Mouse (Mus musculus) retina, adult 2 months (tissue): ENCODE measurements around the gene Akap13.
"Not testable (repeated sequence)": the region's sequence is repeated elsewhere in the genome, so short reads cannot be mapped to it uniquely, and the experiment has no call there.

Experiments
- DNase-seq: peaks from one replicate; pipeline ENCODE4 v3.0.0-alpha.2; 2012; ENCODE audit warnings: low read depth, low spot score

Akap13 gene

GRCm38 (mm10) chr7:75715026-75715425 lies 259.7 kb downstream of the Akap13 start:
- DNase-seq: no peak

DNA sequence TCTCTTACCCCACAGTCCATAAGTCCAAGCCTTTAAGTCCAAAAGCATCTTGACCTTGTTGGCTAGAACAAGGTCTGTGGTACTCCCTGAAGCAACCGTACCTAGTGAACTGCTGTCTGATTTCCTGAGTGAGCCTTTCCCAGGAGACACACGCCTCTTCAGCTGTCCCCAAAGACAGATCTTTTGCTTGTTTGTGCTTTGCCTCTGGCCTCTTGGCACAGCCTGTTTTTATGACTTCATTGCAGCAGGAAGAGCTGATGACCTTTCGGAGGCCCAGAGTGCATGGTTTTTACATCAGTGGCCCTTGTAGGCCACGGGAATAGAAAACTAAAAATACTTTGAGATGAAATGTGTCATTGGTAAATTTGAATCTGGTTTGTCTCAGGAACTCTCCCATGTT lies 260.6 kb downstream of the Akap13 start:
- DNase-seq: no peak

- no peak for DNase-seq
Observed at GRCm38 (mm10) chr7:75717349-75717748, 262.0 kb downstream of the Akap13 start.

DNA sequence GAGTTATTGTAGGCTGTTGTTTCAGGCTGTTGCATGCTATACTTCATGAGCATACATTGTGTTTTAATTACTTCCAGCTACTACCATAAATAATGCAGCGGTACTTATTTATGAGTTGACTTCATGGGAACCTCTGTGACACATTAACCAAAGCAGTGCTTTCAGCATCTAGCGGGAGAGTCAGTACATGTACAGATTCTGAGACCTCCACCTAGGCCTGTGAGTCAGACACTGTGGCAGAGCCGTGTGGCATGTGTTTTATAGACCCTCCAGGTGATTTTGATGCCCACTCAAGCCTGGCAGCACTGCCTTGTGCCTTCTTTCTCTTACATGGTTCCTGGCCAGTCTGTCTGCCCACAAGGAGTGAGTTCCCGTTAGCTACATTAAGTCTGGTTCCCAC lies 266.0 kb downstream of the Akap13 start:
- no peak for DNase-seq

GRCm38 (mm10) chr7:75724012-75724411 lies 268.7 kb downstream of the Akap13 start:
- DNase-seq: no peak

- no peak for DNase-seq
Observed at GRCm38 (mm10) chr7:75725899-75726298, 270.6 kb downstream of the Akap13 start.

DNA sequence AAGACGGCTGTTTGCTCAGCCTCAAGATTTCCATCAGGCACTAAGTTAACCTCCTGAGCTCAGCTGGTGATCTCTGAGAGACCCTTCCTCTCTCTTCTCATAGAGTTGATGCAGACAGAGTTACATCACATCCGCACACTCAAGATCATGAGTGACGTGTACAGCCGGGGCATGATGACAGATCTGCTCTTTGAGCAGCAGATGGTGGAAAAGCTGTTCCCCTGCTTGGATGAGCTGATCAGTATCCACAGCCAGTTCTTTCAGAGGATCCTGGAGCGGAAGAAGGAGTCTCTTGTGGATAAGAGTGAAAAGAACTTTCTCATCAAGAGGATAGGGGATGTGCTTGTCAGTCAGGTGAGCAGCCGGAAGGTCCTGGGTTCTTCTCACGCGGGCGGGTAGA lies 271.5 kb downstream of the Akap13 start:
- DNase-seq: no peak

DNA sequence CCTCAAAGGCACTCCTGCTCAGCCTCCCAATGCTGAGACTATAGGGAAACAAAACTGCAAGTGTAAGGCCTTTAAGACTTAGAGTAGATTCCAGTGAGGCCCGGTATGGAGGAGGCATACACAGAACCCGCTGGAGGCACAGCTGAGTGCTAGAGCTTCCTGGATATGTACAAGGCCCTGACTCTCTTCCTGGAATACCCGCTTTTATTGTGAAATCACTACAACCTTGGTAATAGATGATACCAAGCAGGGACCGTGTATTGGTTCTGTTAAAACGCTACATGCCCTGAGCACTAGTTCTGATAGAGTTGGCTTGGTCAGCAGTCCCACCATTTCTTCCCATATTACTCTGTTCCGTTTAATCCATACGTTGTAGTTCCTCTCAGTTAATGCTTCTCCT lies 274.3 kb downstream of the Akap13 start:
- no peak for DNase-seq

- no peak for DNase-seq
Observed at GRCm38 (mm10) chr7:75730216-75730615, 274.9 kb downstream of the Akap13 start.

- DNase-seq: no peak
Observed at GRCm38 (mm10) chr7:75731951-75732350, 276.6 kb downstream of the Akap13 start.

GRCm38 (mm10) chr7:75733166-75733565 lies 277.8 kb downstream of the Akap13 start:
- no peak for DNase-seq

GRCm38 (mm10) chr7:75739075-75739725 lies 283.9 kb downstream of the Akap13 start:
- peak; percentile 37 for DNase-seq

- no peak for DNase-seq
Observed at GRCm38 (mm10) chr7:75744528-75744927, 289.2 kb downstream of the Akap13 start.

DNA sequence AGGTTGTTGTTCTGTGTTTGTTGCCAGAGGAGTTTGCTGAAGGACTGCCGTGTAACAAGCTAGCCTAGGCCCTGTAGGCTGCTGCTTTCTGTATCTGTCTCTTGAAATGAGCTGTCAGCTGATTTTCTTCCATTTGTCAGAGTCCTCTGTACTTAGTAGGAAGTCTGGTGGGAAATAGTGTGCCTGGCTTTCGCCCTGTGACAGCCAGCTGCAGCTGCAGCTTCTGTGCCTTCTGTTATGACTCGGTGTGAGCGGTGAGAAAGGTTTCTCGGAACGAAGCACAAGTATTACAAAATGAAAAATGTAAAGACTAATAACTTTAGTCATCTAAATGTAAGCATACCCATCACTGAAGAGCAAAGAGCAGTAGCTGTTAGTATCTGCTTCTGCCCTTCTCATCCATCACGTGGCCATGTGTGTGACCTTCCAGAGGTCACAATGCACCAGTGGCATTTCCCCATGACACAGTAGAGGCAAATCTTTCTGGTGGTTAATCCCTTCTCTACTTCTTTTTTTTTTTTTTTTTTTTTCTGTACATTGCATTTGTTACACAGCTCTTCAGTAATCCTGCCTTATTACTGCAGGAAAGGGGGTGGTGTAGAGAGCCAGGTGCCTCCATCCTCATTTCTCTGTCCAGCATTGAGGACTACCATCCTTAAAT lies 289.8 kb downstream of the Akap13 start:
- DNase-seq: no peak

GRCm38 (mm10) chr7:75745969-75746368 lies 290.6 kb downstream of the Akap13 start:
- not testable (repeated sequence) for DNase-seq

- DNase-seq: no peak
Observed at GRCm38 (mm10) chr7:75750581-75750980, 295.2 kb downstream of the Akap13 start.

DNA sequence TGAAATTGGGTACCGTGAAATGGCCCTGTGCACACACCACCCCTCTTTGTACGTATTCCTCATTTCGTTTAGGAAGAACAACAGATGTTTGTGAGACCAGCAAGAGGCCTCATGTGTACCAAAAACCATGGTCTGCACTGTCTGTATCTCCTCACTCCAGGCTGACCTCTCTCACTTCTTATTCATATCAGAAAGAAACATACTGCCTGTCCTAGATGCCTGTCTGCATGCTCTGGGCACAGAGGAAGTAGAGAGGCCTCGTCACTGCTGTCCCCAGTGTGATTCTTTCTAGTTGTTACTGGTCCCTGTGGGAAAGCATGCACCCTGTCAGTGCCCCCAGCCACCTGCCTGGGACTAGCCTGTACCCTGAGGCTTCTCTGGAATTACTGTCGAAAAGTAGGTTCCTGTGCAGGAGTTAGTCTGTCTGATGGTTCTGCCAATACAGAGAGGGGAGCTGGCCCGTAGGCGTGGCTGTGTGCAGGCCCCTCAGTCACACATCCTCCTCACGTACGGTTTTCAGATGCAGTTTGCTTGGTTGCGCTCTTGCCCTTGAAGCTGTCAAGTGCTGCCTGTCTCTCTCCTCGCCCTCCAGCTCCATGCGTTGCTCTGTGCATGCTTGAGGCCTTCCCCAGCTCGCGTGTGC lies 295.9 kb downstream of the Akap13 start:
- no peak for DNase-seq

DNA sequence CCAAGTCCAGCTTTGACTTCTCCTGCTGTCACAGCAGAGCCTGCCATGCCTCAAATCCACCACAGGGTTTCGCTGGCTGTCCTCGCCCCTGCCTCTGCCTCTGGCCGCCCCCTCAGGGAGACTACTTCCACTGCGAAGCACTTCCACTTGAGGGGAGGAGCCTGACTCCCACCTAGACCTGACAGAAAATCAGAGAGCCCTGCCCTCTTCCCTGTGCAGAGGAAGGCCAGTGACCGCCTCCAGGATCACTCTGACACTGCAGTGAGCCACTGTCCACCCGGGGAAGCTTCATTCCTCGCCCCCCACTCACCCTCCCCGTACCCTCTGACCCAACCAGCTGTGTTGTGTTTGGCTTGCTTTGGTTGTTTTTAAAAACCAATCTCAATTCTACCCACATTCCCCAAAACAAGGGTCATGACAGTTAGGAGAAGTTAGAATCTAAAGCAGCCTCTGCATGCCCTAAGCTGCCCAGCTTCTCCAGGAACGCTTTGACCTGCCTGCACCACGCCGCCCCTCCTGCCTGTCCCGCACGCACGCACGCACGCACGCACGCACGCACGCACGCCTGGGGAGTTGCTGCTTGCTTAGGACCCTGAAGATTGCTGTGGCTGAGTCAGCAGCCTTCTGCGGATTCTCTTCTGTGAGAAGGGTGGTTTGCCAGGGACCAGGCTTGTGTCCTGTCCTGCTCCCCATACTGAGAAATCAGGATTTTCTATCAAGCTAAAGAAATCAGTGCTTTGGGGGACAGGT lies 297.3 kb downstream of the Akap13 start:
- no peak for DNase-seq

DNA sequence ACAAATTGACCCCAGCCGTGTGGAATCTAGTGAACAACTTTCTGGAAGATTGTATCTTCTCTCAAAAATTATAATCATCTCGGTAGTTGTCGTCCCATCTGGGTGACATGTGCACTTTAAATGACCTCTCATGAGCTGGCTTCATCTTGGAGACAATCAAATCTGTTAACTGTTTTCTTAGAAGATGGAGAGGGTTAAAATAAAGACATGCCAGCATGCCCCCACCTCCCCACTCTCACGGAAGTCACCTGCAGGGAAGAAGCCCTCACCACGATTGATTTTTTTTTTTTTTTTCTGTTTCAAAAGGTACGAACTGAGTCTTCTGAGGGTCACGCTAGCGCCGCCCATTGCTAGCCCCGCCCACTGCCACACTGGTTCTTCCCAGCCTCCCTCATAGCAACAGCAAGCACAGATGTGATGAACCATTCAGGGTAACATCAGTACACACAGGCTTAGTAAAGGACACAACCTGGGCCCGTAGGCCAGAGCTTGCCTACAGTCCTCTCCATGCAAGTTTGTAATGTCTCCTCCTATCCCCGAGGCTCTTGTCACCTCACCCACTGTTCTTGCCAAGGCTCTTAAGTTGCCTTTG lies 298.0 kb downstream of the Akap13 start:
- no peak for DNase-seq

GRCm38 (mm10) chr7:75754587-75755499 lies 299.5 kb downstream of the Akap13 start:
- no peak for DNase-seq
